Mouse (Mus musculus): ENCODE measurements around the gene AC131692.1.

GRCm38 (mm10) chr19:6082156-6082555 lies 12.1 kb upstream of the AC131692.1 start, which contains the start of gene Gm28374:
- TF ChIP-seq POLR2A (IDR thresholded peaks at IDR 0.05; ENCODE audit: low read depth, low read length) (no peak), CTCF (IDR thresholded peaks at IDR 0.05; ENCODE audit: extremely low read depth, insufficient read depth, insufficient read length, insufficient replicate concordance) (no peak)

Data from spleen, adult 2 months (tissue).